Mouse (Mus musculus) heart, postnatal 0 days (tissue): ENCODE measurements around the gene Ticrr.
A peak's percentile ranks its signal among the peaks of the same experiment; 100 is the strongest.

Experiments used
- CTCF ChIP-seq: IDR thresholded peaks from 2 replicates; pipeline ENCODE4 v1.5.1; 2016; ENCODE audit warnings: antibody characterized with exemption, control low read depth, low read depth
- EP300 ChIP-seq: IDR thresholded peaks from 2 replicates; pipeline ENCODE4 v1.6.1; 2016; ENCODE audit warnings: antibody characterized with exemption, low read depth

DNA sequence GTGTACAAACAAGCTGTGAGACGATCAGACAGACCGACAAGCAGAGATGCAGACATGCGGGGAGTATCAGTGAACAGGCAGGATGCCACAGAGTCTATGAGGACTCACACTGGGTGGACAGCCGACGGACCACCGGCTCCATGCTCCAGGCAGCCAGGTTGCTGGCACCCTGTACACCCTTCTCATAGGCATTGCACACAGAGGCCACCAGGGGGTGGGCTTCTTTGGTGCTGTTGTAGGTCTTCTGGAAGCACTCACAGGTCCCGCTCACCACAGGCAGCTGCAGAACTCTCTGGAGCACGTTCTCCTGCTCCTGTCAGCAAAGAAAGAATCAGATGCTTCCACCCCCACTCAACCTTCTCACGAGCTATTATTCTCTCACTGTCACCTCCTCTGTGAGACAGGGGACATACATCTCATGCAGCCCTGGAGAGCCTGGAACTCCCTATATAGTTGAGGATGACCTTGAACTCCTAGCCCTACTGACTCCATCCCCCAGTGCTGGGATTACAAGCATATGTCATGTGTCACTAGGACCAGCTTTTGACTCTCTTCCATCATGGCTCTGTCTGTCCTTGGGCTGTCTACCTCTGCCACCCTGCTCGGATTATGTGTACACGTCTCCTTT, 69.9 kb downstream of the Ticrr start:
- TF ChIP-seq CTCF (peak; percentile 25; the same call in 1 of the 2 replicates), EP300 (no peak)
